Mouse (Mus musculus) kidney, adult 2 months (tissue): ENCODE results near the gene Slc12a4. TPM values are rescaled to one million over a fixed set of nuclear protein-coding genes. Genes with fewer than 3 reads are reported as not detected.

Source experiments
- DNase-seq: peaks from one replicate; pipeline ENCODE4 v3.0.0; 2021
- H3K27ac ChIP-seq: fragments of 200-500 bp; 2 replicates; pipeline ENCODE4 v1.5.1; 2012; ENCODE audit warnings: low read depth, low read length, control low read depth, inconsistent platforms; ENCODE audit not compliant: insufficient read depth
- H3K27me3 ChIP-seq: fragments of 200-500 bp; replicated peaks from 2 replicates; pipeline ENCODE4 v1.6.1; 2012; ENCODE audit warnings: mild to moderate bottlenecking, moderate library complexity, low read length, inconsistent platforms; ENCODE audit not compliant: control insufficient read depth, insufficient read depth
- H3K36me3 ChIP-seq: fragments of 200-500 bp; 2 replicates; pipeline ENCODE4 v1.6.1; 2012; ENCODE audit warnings: mild to moderate bottlenecking, moderate library complexity, low read length, inconsistent platforms; ENCODE audit not compliant: control insufficient read depth, insufficient read depth
- H3K4me1 ChIP-seq: fragments of 200-500 bp; 2 replicates; pipeline ENCODE4 v1.6.1; 2011; ENCODE audit warnings: low read length; ENCODE audit not compliant: control insufficient read depth, insufficient read depth
- H3K4me3 ChIP-seq: fragments of 200-500 bp; 2 replicates; pipeline ENCODE4 v1.5.1; 2011; ENCODE audit warnings: mild to moderate bottlenecking, low read depth, low read length, control low read depth; ENCODE audit not compliant: insufficient read depth
- CTCF ChIP-seq: fragments of 200-500 bp; conservative IDR thresholded peaks from 2 replicates; pipeline ENCODE4 v1.5.1; 2011; ENCODE audit warnings: low read depth, mild to moderate bottlenecking, control low read depth, low read length, moderate library complexity, mixed read lengths; ENCODE audit not compliant: insufficient read depth, insufficient read length
- POLR2A ChIP-seq: fragments of 200-500 bp; IDR thresholded peaks from one replicate; pipeline ENCODE4 v1.6.1; 2011; ENCODE audit warnings: low read depth, low read length, control low read depth
- WGBS: fragments of 180-500 bp; shearing (Covaris S2); methylation state at CpG from one replicate; pipeline ENCODE4 v1.1.7; 2018; 5-methylcytosine and 5-hydroxymethylcytosine counted together
- polyA plus RNA-seq: library from polyadenylated mRNA; depleted of rRNA; stranded (reverse); fragments of >200 nt; gene quantifications from 2 replicates; pipeline ENCODE4 v1.2.3, GENCODE M21; 2012

Slc12a4 gene
- polyA plus RNA-seq, 1 experiment: 30.9 TPM

DNA sequence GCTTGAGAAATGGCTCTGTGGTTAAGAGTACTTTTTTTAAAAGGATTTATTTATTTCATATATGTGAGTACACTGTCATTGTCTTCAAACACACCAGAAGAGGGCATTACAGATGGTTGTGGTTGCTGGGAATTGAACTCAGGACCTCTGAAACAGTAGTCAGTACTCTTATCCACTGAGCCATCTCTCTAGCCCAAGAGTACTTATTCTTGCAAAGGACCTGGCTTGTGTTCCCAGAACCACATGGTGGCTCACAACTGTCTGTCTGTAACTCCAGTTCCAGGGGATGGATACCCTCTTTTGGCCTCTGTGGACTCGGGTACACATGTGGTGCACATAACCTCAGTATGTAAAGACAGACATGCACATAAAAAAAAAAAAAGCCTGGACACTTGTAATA, 3.5 kb upstream of the Slc12a4 start:
- Histone ChIP-seq H3K4me3 (no peak overlapping the region), H3K4me1 (0 out of 2 replicates have a peak, but pooled peaks cover 6% of the 10 kb centered on the region), H3K27me3 (no peaks in the 10 kb centered on the region), H3K27ac (no peak overlapping the region), H3K36me3 (no peaks in the 10 kb centered on the region)
- 92% methylated on average over 1 of the region's 1 CpGs for WGBS
- no peak for TF ChIP-seq POLR2A
- TF ChIP-seq CTCF: no peak
- no peak for DNase-seq

DNA sequence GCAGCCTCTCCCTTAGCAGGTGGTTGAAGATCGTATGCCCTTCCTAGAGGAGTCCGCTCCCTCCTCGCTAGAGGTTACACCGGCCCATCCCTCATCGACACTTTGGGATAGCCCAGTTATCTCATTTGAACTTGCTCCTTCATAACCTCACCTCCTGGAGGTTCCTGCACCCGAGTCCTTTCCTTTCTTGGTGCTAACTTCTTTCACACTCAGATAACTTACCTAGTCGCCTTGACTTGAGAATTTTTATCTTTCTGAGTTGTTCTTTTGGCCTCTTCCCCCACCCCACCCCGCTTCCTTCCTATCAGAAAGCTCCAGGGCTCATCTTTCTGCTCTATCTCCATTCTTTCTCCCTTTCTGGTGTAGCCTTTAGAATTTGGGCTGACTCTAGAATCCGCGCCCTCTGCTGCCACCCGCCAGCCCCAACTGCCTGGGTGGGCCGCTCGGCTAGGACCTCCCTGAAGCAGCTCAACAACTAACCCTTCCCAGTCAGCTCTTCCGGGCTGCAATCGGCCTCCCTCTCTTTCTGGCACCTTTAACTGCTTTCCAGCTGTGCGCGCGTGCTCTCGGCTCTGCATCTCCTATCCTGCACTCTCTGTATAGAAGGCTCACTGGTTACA, 905 bp upstream of the Slc12a4 start:
- Histone ChIP-seq H3K4me1 (peaks cover 10% of the 10 kb centered on the region; the same call in 1 of the 2 replicates), H3K4me3 (peak overlapping the region; percentile 80; the same call in 1 of the 2 replicates), H3K27ac (no peak overlapping the region), H3K36me3 (no peaks in the 10 kb centered on the region), H3K27me3 (no peaks in the 10 kb centered on the region)
- WGBS: 27% methylated on average over 19 of the region's 19 CpGs
- no peak for DNase-seq
- no peak for TF ChIP-seq POLR2A
- TF ChIP-seq CTCF: no peak

DNA sequence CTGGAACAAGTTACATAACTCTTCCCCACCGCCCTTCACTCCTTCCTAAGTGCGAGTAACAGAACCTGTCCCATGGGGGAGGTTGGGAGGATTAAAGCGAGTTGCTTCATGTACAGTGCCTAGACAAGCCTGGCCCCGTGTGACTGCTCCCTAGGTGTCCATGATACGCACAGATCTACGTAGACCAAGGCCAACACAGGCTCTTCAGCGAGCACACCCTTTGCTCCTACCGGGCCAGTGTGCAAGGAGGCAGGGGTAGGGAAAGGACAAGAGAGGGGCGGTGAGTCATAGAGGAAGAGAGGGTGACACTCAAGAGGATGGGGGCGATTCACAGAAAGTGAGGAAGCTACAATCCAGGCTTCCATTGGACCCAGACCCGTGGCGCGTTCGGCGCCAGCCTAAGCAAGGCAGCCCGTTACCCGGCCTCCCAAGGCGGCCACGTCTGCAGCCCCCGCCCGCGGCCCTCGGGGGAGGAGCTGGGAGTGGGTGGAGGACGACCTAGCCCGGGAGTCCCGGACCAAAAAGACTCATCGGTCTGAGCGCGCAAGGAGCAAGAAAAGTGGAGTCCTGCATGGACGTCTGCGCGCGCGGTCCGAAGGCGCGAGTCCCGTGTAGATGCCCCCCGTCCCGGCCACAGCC, 512 bp downstream of the Slc12a4 start:
- Histone ChIP-seq H3K36me3 (no peaks in the 10 kb centered on the region), H3K27ac (peak overlapping the region; percentile 84), H3K4me3 (peak overlapping the region; percentile 80), H3K27me3 (no peaks in the 10 kb centered on the region), H3K4me1 (peaks cover 10% of the 10 kb centered on the region; the same call in 1 of the 2 replicates)
- WGBS: 5% methylated on average over 40 of the region's 40 CpGs
- no peak for TF ChIP-seq CTCF
- TF ChIP-seq POLR2A: no peak
- DNase-seq: peak; percentile 37

- H3K4me1 ChIP-seq: peaks cover 13% of the 10 kb centered on the region
- TF ChIP-seq CTCF (no peak), POLR2A (no peak)
- H3K36me3 ChIP-seq: no peaks in the 10 kb centered on the region
- H3K27ac ChIP-seq: peak overlapping the region; percentile 84; the same call in 1 of the 2 replicates
- DNase-seq: no peak
- WGBS: 56% methylated on average over 12 of the region's 12 CpGs
- no peaks in the 10 kb centered on the region for H3K27me3 ChIP-seq
- H3K4me3 ChIP-seq: peak overlapping the region; percentile 80
Measured at GRCm38 (mm10) chr8:105964506-105965265, 1.2 kb downstream of the Slc12a4 start.

DNA sequence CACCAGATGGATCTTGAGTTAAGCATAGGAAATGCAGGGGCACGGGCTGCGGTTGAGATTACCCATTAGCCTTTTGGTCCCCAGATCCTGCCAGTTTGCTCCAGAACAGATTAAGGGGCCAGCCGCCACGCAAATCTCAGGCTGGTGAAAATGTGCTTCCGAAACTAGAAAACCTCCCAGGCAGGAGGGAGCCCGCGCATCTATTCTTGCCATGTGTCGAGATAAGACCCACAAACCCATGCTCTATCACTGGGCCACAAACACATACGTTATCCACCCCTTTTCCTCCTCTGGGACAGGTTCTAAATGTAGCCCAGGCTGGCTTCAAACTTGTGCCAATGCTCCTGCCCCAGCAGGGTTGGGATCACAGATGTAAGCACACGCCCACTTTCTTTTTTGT, 4.4 kb downstream of the Slc12a4 start:
- WGBS: 89% methylated on average over 10 of the region's 10 CpGs
- no peak for TF ChIP-seq CTCF
- no peak for TF ChIP-seq POLR2A
- peaks cover 14% of the 10 kb centered on the region for H3K4me1 ChIP-seq
- no peak overlapping the region for H3K4me3 ChIP-seq
- H3K27me3 ChIP-seq: no peaks in the 10 kb centered on the region
- no peak overlapping the region for H3K27ac ChIP-seq
- DNase-seq: no peak
- H3K36me3 ChIP-seq: no peaks in the 10 kb centered on the region

- TF ChIP-seq CTCF (no peak), POLR2A (no peak)
- no peak for DNase-seq
- 87% methylated on average over 14 of the region's 14 CpGs for WGBS
Measured at GRCm38 (mm10) chr8:105961101-105961500, 4.8 kb downstream of the Slc12a4 start.

DNA sequence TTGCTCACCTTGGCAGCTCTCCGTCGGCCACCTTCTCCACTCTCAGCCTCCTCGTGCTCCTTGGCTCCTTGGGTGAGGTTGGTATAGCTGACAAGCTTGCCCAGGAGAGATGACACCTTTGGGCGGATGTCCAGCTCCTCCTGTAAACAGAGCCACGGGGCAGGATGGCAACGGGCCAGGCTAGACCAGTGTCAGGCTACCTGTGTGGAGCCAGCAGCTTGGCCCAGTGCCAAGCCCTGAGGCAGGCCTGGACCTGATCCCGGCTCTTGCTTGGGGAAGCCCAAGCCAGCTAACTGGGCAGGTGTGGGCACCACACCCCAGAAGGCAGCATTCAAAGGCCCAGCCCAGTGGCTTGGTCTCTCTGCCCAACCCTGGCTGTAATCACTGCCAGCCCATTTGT, 6.5 kb downstream of the Slc12a4 start:
- WGBS: 30% methylated on average over 7 of the region's 7 CpGs
- Histone ChIP-seq H3K4me1 (peaks cover 8% of the 10 kb centered on the region), H3K27me3 (no peaks in the 10 kb centered on the region), H3K4me3 (no peak overlapping the region), H3K27ac (no peak overlapping the region), H3K36me3 (no peaks in the 10 kb centered on the region)
- DNase-seq: peak; percentile 88
- no peak for TF ChIP-seq POLR2A

More at GRCm38 (mm10) chr8:105961101-105961500, 4.8 kb downstream of the Slc12a4 start:
- Histone ChIP-seq H3K36me3 (no peaks in the 10 kb centered on the region), H3K4me3 (no peak overlapping the region), H3K27ac (no peak overlapping the region), H3K27me3 (no peaks in the 10 kb centered on the region), H3K4me1 (peaks cover 14% of the 10 kb centered on the region)
